Mouse (Mus musculus) CH12F3 (cell line): Measurements from ENCODE around the gene Sec24a.
"Not testable (repeated sequence)": the region's sequence is repeated elsewhere in the genome, so short reads cannot be mapped to it uniquely, and the experiment has no call there.

ENCODE experiments used
- in situ Hi-C: fragments of 300-500 bp; cut with MboI; formaldehyde crosslinking; loops from 2 replicates; pipeline ENCODE4 v1.14.3; 2020; ENCODE audit warnings: low sequenced_read_pairs

Gene Sec24a

GRCm38 (mm10) chr11:51763213-51763907 is at the start of gene Sec24a, which contains the start of gene Sar1b:
Gene Sec24a (minus strand): TSS chr11:51763634.
Gene Sar1b (plus strand): TSS chr11:51763687.
- in situ Hi-C loops, result no loop called here

GRCm38 (mm10) chr11:51812022-51812546 is 48.6 kb upstream of the Sec24a start:
- in situ Hi-C loops, result no loop called here

GRCm38 (mm10) chr11:51811230-51811629 is 47.8 kb upstream of the Sec24a start:
- in situ Hi-C loops, result no loop called here

DNA sequence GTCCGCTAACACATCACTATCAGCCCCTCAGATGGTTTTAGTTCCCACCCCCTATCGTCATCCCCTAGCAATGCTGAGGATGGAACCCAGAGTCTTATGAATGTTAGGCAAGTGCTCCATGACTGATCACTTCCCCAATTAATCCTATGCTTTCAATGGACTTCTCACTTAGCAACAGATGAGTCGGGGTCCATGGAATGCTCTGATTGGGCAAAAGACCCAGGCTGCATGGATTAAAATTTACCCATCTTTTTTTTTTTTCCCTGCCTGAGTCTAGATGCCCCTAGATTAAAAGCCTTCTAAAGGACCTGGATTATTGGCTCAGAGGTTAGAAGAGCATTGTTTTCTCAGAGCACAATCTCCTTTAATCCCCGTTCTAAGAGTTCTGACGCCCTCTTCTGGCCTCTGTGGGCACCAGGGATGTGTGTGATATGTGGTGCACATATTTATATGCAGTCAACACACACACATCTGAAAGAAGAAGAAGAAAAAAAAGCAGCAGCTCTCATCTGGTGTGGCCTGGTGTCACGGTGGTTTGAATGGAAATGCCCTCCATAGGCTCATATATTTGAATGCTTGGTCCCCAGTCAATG is 46.3 kb upstream of the Sec24a start:
- in situ Hi-C loops, result no loop called here

- in situ Hi-C loops, result no loop called here
These were observed 43.9 kb upstream of the Sec24a start for GRCm38 (mm10) chr11:51807108-51807879.

DNA sequence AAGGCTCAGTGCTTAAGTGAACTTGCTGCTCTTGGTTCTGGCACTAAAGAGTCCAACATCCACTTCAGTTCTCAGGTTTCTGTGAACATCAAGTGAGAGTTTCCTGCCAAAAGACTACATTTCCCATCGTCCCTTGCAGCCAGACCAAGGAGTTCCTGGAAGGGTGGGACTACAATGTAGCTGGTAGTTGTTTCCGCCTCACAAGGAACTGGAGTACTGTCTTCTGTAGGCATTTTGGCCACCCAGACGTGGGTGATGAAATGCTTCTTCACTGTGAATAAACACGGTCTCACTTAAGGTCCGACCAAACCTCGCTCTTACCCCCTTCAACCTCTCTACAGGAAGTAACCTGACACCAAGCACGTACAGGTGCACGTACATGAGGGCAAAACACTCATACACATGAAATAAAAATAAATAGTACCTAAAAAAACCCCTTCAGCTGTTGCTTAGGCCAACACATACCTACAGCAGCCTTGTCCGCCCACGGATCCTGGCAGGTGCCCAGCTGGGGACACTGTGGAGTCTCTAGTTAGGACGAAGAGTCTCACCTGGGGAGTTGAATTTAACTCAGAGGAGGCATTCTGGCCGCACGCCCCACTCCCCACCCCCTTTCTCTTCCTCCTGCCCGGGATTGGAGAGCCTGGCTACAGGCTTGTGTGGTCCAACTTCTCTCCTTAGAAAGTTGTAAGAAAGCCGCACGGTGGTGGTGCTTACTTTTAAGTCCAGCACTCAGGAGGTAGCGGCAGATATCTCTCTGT is 42.0 kb upstream of the Sec24a start:
- in situ Hi-C loops, result no loop called here

DNA sequence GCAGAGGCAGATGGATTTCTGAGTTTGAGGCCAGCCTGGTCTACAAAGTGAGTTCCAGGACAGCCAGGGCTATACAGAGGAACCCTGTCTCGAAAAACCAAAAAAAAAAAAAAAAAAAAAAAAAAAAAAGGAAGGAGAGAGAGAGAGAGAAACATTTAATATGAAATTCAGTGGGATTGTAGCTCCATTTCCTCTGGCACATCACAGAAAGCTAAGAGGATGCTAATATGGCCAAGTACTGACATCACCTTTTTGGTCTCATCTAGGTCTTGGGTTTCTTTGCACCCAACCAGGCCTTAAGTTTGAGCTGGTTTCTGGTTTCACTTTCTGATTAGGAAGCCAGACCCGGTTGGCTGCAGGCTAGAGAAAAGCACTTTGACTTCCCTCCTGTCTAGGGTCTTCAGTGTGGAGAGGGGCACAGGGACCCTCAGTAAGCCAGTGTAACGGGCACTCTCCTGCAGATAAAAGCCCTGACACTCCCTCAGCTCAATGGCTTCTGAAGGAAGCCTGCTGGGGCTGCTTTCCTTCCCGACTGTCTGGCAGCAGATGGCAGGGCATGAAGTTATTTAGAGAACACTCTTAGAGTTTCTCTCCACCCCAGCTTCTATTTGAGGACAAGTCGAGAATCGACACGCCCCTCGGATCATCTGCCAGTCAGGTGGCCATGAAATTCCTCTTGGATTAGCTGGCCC is 37.3 kb upstream of the Sec24a start:
- in situ Hi-C loops, result no loop called here

- in situ Hi-C loops, result no loop called here
These were observed 32.8 kb upstream of the Sec24a start for GRCm38 (mm10) chr11:51796272-51796671.

DNA sequence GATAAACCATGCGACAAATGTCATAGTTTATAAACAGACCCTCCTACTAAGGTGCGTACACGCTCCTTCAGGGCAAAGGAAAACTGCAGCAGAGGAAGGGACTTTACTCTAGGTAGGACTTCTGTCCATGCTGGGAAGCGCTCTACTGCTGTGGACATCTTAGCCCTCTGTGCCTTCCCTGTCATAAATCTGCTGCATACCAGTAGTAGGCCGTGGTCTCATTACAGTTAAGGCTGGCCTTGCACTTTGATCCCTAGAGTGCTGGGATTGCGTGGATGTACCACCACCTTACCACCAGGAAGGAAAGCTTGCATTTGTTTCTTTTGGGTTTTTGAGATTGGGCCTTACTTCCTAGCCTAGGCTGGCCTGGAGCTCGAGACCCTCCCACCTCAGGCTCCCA is 27.2 kb upstream of the Sec24a start:
- in situ Hi-C loops, result no loop called here

- in situ Hi-C loops, result not testable (repeated sequence)
These were observed 26.3 kb upstream of the Sec24a start for GRCm38 (mm10) chr11:51789735-51790134.

GRCm38 (mm10) chr11:51785926-51786325 is 22.5 kb upstream of the Sec24a start:
- in situ Hi-C loops, result no loop called here

DNA sequence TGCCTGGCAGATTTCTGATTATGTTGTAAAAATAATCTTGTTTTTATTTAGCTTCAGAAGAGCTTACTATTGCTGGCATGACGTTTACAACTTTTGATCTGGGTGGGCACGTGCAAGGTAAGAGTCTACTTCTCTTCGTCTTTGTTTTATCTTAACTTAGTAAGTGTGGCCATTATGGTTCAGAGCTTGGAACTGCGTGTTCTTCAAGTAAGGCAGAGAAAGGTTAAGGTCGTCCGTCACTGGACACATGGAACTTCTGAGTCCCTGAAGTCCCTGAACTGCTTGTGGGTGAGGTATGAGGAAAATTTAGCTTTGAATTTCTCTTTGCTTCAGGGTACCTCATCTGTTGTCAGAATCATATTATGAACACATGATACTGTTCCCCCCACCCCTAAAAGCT is 19.3 kb upstream of the Sec24a start:
- in situ Hi-C loops, result no loop called here

DNA sequence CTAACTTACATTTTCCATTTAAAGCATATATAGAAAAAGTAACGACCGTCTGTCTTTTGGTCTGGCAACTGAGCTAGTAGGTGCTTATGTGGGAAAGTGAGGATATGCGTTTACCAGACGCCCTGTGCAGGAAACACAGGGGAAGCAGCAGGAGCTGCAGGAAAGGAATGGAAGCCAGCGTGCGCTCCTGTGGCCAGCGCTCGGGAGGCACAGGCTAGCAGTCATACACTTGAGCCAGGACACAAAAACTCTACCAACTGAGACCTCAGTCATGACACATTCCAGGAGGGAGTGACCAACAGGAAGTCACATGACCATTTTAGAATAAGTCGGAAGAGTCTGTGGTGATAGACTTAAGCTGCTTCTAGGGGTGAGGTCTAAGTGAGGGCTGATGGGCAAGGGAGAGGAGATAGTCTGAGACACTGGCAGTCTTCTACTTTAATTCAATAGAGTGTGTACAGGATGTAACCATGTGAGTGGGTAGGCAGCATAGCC is 17.4 kb upstream of the Sec24a start:
- in situ Hi-C loops, result no loop called here

GRCm38 (mm10) chr11:51777478-51777877 is 14.0 kb upstream of the Sec24a start:
- in situ Hi-C loops, result no loop called here

DNA sequence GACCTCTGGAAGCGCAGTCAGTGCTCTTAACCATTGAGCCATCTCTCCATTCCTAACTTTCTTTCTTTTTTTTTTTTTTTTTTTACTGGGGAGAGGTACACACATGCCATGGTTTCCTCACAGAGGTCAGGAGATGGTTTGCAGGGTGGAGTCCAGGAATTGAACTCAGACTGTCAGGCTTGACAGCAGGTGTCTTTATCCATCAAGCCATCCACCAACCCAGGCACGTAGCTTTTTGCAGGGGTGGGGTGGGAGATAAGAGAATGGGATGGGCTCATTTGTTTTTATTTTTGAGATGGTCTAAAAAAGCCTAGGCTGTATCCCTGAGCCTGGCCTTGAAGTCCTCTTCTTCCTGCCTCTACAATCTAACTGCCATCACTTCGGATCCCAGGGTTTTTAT is 12.1 kb upstream of the Sec24a start:
- in situ Hi-C loops, result no loop called here

DNA sequence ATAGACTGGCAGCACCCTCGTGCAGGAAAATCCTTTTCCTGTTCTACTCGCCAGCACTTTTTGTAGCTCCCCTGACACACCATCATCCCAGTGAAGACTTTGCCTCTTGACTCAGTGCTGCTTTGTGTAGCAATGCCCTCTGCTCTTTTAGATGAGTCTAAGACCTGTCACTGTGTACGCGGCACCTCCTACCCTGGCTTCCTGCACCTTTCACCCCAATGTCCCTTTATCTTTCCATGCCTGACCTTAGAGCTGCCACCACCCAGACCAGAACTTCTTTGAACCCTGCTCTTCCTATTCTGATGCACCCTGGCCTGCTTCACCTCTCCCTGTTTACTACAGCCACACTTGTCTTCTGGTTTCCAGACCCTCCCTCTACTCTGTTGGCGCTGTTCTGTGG is 4.9 kb upstream of the Sec24a start:
- in situ Hi-C loops, result no loop called here

DNA sequence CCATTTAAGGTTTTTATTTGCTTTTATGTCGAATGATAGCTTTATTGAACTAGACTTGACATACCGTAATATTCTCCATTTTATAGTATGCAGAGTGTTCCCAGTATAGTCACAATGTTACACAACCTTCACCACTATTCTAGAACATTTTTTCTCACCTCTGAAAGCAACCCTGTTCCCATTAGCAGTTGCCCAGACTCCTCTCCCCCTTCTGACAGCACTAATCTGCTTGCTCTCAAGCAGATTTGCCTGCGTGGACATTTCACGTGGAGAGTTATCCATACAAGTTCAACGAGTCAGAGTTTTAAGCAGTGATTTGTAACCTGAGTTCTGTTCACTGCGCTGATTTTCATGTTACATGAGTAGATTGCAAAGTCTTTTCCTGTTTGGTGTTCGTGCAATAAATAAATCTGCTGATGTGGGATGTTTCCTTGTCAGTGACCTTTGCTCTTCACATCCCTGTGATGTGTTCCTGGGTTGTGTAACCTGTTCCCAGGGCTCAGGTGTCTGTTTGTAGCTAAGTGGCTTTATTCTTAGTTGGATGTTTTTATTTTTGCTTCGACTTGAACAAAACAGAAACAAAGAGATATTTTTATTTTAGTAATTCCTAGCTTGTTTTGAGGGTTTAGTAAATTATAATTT is 4.3 kb upstream of the Sec24a start:
- in situ Hi-C loops, result no loop called here

DNA sequence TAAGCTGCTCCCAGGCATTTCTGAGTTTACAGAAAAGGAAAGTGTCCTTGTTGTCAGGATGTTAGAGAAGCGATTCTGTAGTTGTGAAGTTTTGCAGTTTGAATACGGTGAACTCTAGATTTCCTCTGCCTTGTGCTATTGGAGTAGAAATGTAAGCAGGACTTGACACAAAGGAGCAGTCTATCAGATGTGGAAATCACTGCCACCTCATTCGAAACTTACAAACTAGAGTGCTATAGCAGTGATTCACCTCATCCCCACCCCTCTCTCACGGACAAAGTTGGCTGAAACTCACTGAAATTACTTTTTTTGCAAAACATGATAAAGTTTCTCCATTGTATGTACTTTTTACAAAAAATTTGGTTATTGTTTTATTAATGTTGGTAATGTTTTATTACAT is 1.4 kb upstream of the Sec24a start:
- in situ Hi-C loops, result no loop called here

DNA sequence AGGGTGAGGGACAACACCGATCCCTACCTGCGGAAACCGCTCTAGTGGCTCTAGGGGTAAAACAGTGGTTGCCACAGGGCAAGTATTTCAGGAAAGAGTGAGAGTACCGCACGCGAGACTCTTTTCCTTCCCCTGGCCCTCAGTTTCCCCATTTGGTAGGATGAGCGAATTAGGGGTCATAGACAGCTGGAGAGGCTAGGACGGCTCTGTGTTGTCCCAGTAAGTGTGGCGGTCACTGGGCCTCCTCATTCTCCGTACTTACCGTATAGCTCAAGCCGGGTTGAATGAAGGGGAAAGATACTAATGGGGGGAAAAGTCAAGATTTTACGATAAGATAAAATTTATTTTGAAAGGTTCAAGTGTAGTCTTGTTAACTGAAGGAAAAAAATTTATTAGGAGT is 521 bp upstream of the Sec24a start:
- in situ Hi-C loops, result no loop called here

DNA sequence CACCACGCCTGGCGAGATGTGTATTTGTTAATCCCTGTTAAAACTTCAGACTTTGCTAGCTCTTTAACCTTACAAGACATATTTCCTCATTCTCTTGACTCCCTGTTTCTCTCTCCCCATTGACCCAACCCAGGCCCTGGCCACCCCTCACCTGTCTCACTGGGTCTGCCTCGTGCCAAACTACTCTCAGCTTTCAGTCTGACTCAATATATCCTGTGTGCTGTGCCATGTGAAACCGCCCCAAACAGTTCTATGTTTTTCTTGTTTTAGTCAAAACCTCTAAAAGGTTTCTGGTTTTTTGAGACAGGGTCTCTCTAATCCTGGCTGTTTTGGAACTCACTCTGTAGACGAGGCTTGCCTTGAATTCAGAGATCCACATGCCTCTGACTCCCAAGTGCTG is 2.2 kb downstream of the Sec24a start:
- in situ Hi-C loops, result no loop called here
